Mouse (Mus musculus) MEL (cell line): Measurements from ENCODE around the gene Ddx59. TPM values are rescaled to one million over a fixed set of nuclear protein-coding genes. Genes with fewer than 3 reads are reported as not detected.

Experiments
- DNase-seq: peaks from one replicate; pipeline ENCODE4 v3.0.0; 2011; ENCODE audit warnings: low read depth, low spot score
- H3K27ac ChIP-seq: 2 replicates; pipeline ENCODE4 v1.5.1; 2012; ENCODE audit warnings: low read depth, mild to moderate bottlenecking, control low read depth, low read length, moderate library complexity; ENCODE audit not compliant: control insufficient read depth
- H3K27me3 ChIP-seq, 2 experiments: fragments of 150-350 bp in 1 of 2; sonication (generic) in 1 of 2; 2 replicates each; pipeline ENCODE4 v1.6.1; 2012; ENCODE audit warnings: low read length in 2 of 2, mild to moderate bottlenecking in 2 of 2, improper control_type of control experiment in 1 of 2, moderate library complexity in 1 of 2; ENCODE audit not compliant: insufficient read depth in 2 of 2, control insufficient read depth in 1 of 2
- H3K36me3 ChIP-seq, 2 experiments: 2 replicates each; pipeline ENCODE4 v1.6.1; 2012 to 2014; ENCODE audit warnings: low read length in 2 of 2, improper control_type of control experiment in 1 of 2, inconsistent platforms in 1 of 2, mild to moderate bottlenecking in 1 of 2; ENCODE audit not compliant: insufficient read depth in 2 of 2, control insufficient read depth in 1 of 2
- H3K4me1 ChIP-seq, 2 experiments: fragments of 150-350 bp in 1 of 2; sonication (generic) in 1 of 2; 2 replicates each; pipeline ENCODE4 v1.6.1; 2012; ENCODE audit warnings: low read length in 2 of 2, improper control_type of control experiment in 1 of 2, mild to moderate bottlenecking in 1 of 2; ENCODE audit not compliant: insufficient read depth in 2 of 2, control insufficient read depth in 1 of 2
- H3K4me3 ChIP-seq, 2 experiments: fragments of 150-350 bp in 1 of 2; sonication (generic) in 1 of 2; 2 replicates each; pipeline ENCODE4 v1.5.1; 2012; ENCODE audit warnings: low read depth in 2 of 2, low read length in 2 of 2, mild to moderate bottlenecking in 2 of 2, moderate library complexity in 2 of 2, control low read depth in 1 of 2, improper control_type of control experiment in 1 of 2; ENCODE audit not compliant: control insufficient read depth in 1 of 2, insufficient read depth in 1 of 2
- H3K79me2 ChIP-seq: 2 replicates; pipeline ENCODE4 v1.6.1; 2012; ENCODE audit warnings: mild to moderate bottlenecking, low read length, moderate library complexity; ENCODE audit not compliant: control insufficient read depth, poor library complexity, insufficient read depth
- H3K9ac ChIP-seq: 2 replicates; pipeline ENCODE4 v1.6.1; 2012; ENCODE audit warnings: low read depth, mild to moderate bottlenecking, control low read depth, low read length, moderate library complexity; ENCODE audit not compliant: control insufficient read depth, poor library complexity, severe bottlenecking
- H3K9me3 ChIP-seq: fragments of 150-350 bp; sonication (generic); replicated peaks from 2 replicates; pipeline ENCODE4 v1.6.1; 2012; ENCODE audit warnings: mild to moderate bottlenecking, low read length, improper control_type of control experiment, moderate library complexity; ENCODE audit not compliant: insufficient read depth
- CTCF ChIP-seq, 3 experiments: IDR thresholded peaks in 2 of 3; conservative IDR thresholded peaks in 1 of 3; 2 replicates each; pipeline ENCODE4 v1.5.1; 2011 to 2012; ENCODE audit warnings: low read length in 3 of 3, low read depth in 2 of 3, mild to moderate bottlenecking in 2 of 3, improper control_type of control experiment in 1 of 3, inconsistent platforms in 1 of 3, mixed read lengths in 1 of 3, moderate library complexity in 1 of 3; ENCODE audit not compliant: control insufficient read depth in 1 of 3, insufficient read depth in 1 of 3, poor library complexity in 1 of 3, severe bottlenecking in 1 of 3
- E2F4 ChIP-seq: IDR thresholded peaks from 2 replicates; pipeline ENCODE4 v1.6.1; 2011; ENCODE audit warnings: low read depth, low read length, improper control_type of control experiment, borderline replicate concordance
- ELF1 ChIP-seq: IDR thresholded peaks from 2 replicates; pipeline ENCODE4 v1.6.1; 2014; ENCODE audit warnings: low read depth, mild to moderate bottlenecking, inconsistent platforms, low read length, improper control_type of control experiment, moderate library complexity
- ETS1 ChIP-seq: IDR thresholded peaks from 2 replicates; pipeline ENCODE4 v1.6.1; 2012; ENCODE audit warnings: low read depth, mild to moderate bottlenecking, inconsistent platforms, low read length, improper control_type of control experiment, moderate library complexity
- GATA1 ChIP-seq: IDR thresholded peaks from 2 replicates; pipeline ENCODE4 v1.6.1; 2011; ENCODE audit warnings: low read depth, low read length, improper control_type of control experiment
- JUND ChIP-seq: IDR thresholded peaks from 2 replicates; pipeline ENCODE4 v1.6.1; 2011; ENCODE audit warnings: low read depth, mild to moderate bottlenecking, improper control_type of control experiment, low read length
- KAT2A ChIP-seq: conservative IDR thresholded peaks from 2 replicates; pipeline ENCODE4 v1.6.1; 2012; ENCODE audit warnings: low read depth, low read length, improper control_type of control experiment, inconsistent platforms
- MEF2A ChIP-seq: IDR thresholded peaks from 2 replicates; pipeline ENCODE4 v1.6.1; 2014; ENCODE audit warnings: low read depth, mild to moderate bottlenecking, inconsistent platforms, low read length, improper control_type of control experiment; ENCODE audit not compliant: poor library complexity, insufficient replicate concordance, severe bottlenecking; ENCODE audit errors: extremely low read depth
- MXI1 ChIP-seq: IDR thresholded peaks from 2 replicates; pipeline ENCODE4 v1.6.1; 2011; ENCODE audit warnings: mild to moderate bottlenecking, low read depth, low read length, improper control_type of control experiment
- NELFE ChIP-seq: IDR thresholded peaks from 2 replicates; pipeline ENCODE4 v1.6.1; 2011; ENCODE audit warnings: low read depth, low read length, improper control_type of control experiment
- NRF1 ChIP-seq: IDR thresholded peaks from 2 replicates; pipeline ENCODE4 v1.6.1; 2014; ENCODE audit warnings: low read depth, mild to moderate bottlenecking, inconsistent platforms, low read length, improper control_type of control experiment, moderate library complexity; ENCODE audit not compliant: poor library complexity, insufficient read depth, severe bottlenecking
- POLR2A ChIP-seq, 2 experiments: IDR thresholded peaks; 2 replicates each; pipeline ENCODE4 v1.6.1; 2011 to 2012; ENCODE audit warnings: low read length in 2 of 2, mild to moderate bottlenecking in 2 of 2, control low read depth in 1 of 2, improper control_type of control experiment in 1 of 2, low read depth in 1 of 2, moderate library complexity in 1 of 2; ENCODE audit not compliant: control insufficient read depth in 1 of 2, insufficient read depth in 1 of 2, poor library complexity in 1 of 2
- POLR2AphosphoS2 ChIP-seq: IDR thresholded peaks from 2 replicates; pipeline ENCODE4 v1.6.1; 2011; ENCODE audit warnings: low read length, improper control_type of control experiment
- SMC3 ChIP-seq: IDR thresholded peaks from 2 replicates; pipeline ENCODE4 v1.6.1; 2011; ENCODE audit warnings: low read depth, low read length, improper control_type of control experiment
- TBP ChIP-seq: IDR thresholded peaks from 2 replicates; pipeline ENCODE4 v1.8.0; 2011; ENCODE audit warnings: low read depth, low read length, improper control_type of control experiment
- TCF12 ChIP-seq: IDR thresholded peaks from 2 replicates; pipeline ENCODE4 v1.6.1; 2014; ENCODE audit warnings: low read depth, mild to moderate bottlenecking, inconsistent platforms, low read length, improper control_type of control experiment, moderate library complexity
- UBTF ChIP-seq: IDR thresholded peaks from 2 replicates; pipeline ENCODE4 v1.6.1; 2012; ENCODE audit warnings: low read depth, mild to moderate bottlenecking, inconsistent platforms, low read length, improper control_type of control experiment, moderate library complexity, borderline replicate concordance; ENCODE audit not compliant: insufficient read depth
- ZKSCAN1 ChIP-seq: IDR thresholded peaks from 2 replicates; pipeline ENCODE4 v1.6.1; 2012; ENCODE audit warnings: low read depth, mild to moderate bottlenecking, inconsistent platforms, low read length, improper control_type of control experiment, moderate library complexity
- ZNF384 ChIP-seq: IDR thresholded peaks from 2 replicates; pipeline ENCODE4 v1.6.1; 2012; ENCODE audit warnings: low read depth, mild to moderate bottlenecking, inconsistent platforms, low read length, improper control_type of control experiment
- polyA plus RNA-seq, 2 experiments: library from polyadenylated mRNA; stranded (reverse) in 1 of 2; unstranded in 1 of 2; fragments of >175 nt in 1 of 2; fragments of >200 nt in 1 of 2; gene quantifications; 2 replicates each; pipeline versions ENCODE4 v1.2.1 to v1.2.4; 2012; ENCODE audit warnings: low replicate concordance in 2 of 2, low read depth in 1 of 2; ENCODE audit not compliant: insufficient read length in 2 of 2, insufficient read depth in 1 of 2, missing spikeins in 1 of 2
- total RNA-seq: library from RNA; depleted of rRNA; stranded (reverse); fragments of 300-350 nt; gene quantifications from 2 replicates; pipeline ENCODE4 v1.2.3, GENCODE M21; 2012

Gene Ddx59
- total and polyA plus RNA-seq, 3 experiments, result 6.0 to 6.9 TPM; not detected in 1

DNA sequence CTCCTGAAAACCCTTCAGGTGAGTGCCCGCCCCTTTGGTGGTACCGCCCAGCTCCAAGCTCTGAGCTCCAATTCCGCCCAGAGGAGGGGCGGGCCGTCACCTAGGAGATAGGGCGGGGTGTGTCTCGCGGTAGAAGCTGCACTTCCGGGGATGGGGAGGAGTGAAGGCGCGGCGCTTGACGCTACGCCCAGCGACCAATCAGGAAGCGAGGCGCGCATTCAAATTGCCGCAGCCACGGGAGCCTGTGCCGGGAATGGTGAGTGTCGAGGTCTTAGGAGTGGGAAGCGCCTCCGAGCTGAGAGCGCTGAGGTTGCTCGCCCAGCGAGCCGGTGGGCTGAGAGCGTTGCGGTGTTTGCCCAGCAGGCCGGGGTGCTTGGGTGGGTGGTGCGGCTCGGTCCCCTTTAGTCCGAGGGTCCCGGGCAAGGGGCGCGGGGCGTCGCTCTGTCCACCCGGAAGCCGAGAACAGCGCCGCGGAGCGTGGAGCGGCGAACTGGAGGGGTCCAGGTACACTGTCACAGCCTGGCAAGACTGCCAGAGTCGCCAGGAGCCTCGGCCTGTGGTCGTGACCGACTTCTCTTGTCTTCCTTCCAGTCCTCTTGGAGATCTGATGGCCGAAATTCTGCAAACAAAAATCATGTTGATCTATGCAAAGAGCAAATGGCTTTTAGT lies 51.2 kb downstream of the Ddx59 start, which contains the start of gene Kif14 (continued):
- no peak for TF ChIP-seq ETS1
- TF ChIP-seq SMC3, result no peak
- TF ChIP-seq TBP, result peak; percentile 65; the same call in 1 of the 2 replicates

- Histone ChIP-seq H3K4me1 (peaks cover 4 to 11% of the 10 kb centered on the region in 2 experiments), H3K27me3 (no peaks in the 10 kb centered on the region), H3K36me3 (peaks cover 13 to 16% of the 10 kb centered on the region in 2 experiments), H3K79me2 (peaks cover 23% of the 10 kb centered on the region), H3K4me3 (no peak overlapping the region), H3K27ac (no peak overlapping the region), H3K9ac (no peak overlapping the region), H3K9me3 (no peaks in the 10 kb centered on the region)
- TF ChIP-seq ZKSCAN1 (no peak), POLR2A (IDR thresholded peaks at IDR 0.05; ENCODE audit: control insufficient read depth in 1 of 2, insufficient read depth in 1 of 2, low read depth in 1 of 2, low read length in 2 of 2, poor library complexity in 1 of 2) (no peak), UBTF (no peak), NRF1 (no peak), JUND (no peak), CTCF (IDR thresholded peaks at IDR 0.05 in 2 of 3, conservative IDR thresholded peaks at IDR 0.05 in 1 of 3; ENCODE audit: control insufficient read depth in 1 of 3, insufficient read depth in 1 of 3, low read depth in 2 of 3, low read length in 3 of 3, poor library complexity in 1 of 3, severe bottlenecking in 1 of 3) (no peak), TBP (no peak), POLR2AphosphoS2 (no peak), MXI1 (no peak), ZNF384 (no peak), KAT2A (no peak), ELF1 (no peak), NELFE (no peak), GATA1 (no peak), MEF2A (no peak), TCF12 (no peak), E2F4 (no peak)
- no peak for DNase-seq
Observed at GRCm38 (mm10) chr1:136469408-136469807, 54.3 kb downstream of the Ddx59 start.
